Mouse (Mus musculus) T-cell, adult 2 months (primary cell): ENCODE data around the gene Serpinb3a.
"Not testable (repeated sequence)": the region's sequence is repeated elsewhere in the genome, so short reads cannot be mapped to it uniquely, and the experiment has no call there.

Source experiments
- DNase-seq: peaks from one replicate; pipeline ENCODE4 v3.0.0; 2022; ENCODE audit warnings: low spot score

Serpinb3a gene

GRCm38 (mm10) chr1:107052203-107052602, at the start of gene Serpinb3a:
Serpinb3a (minus strand) TSS chr1:107052303.
- no peak for DNase-seq

GRCm38 (mm10) chr1:107098417-107098816, 46.3 kb upstream of the Serpinb3a start:
- DNase-seq = no peak

- no peak for DNase-seq
Measured at GRCm38 (mm10) chr1:107083406-107083805, 31.3 kb upstream of the Serpinb3a start, which contains the start of gene Serpinb3d. Serpinb3d (minus strand) TSS chr1:107083506.

GRCm38 (mm10) chr1:107034236-107034635, 17.9 kb downstream of the Serpinb3a start:
- DNase-seq = not testable (repeated sequence)

GRCm38 (mm10) chr1:107025886-107026285, 26.2 kb downstream of the Serpinb3a start:
- no peak for DNase-seq

- no peak for DNase-seq
Measured at GRCm38 (mm10) chr1:107015210-107015609, 36.9 kb downstream of the Serpinb3a start.

GRCm38 (mm10) chr1:107014530-107014929, 37.6 kb downstream of the Serpinb3a start:
- no peak for DNase-seq

- DNase-seq = no peak
Measured at GRCm38 (mm10) chr1:107006316-107006715, 45.8 kb downstream of the Serpinb3a start.

GRCm38 (mm10) chr1:107001754-107002153, 50.3 kb downstream of the Serpinb3a start:
- DNase-seq = no peak

- no peak for DNase-seq
Measured at GRCm38 (mm10) chr1:107000424-107000823, 51.7 kb downstream of the Serpinb3a start.
